Mouse (Mus musculus) adrenal gland, postnatal 25 days (tissue): ENCODE measurements around the gene Tpst2. TPM values are rescaled to one million over a fixed set of nuclear protein-coding genes. Genes with fewer than 3 reads are reported as not detected.

Experiments
- DNase-seq: peaks from one replicate; pipeline ENCODE4 v3.0.0; 2021; ENCODE audit warnings: mixed read lengths
- total RNA-seq: library from RNA; stranded (reverse); gene quantifications from 2 replicates; pipeline ENCODE4 v1.2.3, GENCODE M21; 2021

Gene Tpst2
- total RNA-seq, 1 experiment from 2014 or later: 144 TPM

- DNase-seq: peak; percentile 91
These were observed 22.1 kb upstream of the Tpst2 start for GRCm38 (mm10) chr5:112254282-112254806.

- DNase-seq: peak; percentile 81
These were observed 21.1 kb upstream of the Tpst2 start, which contains the start of gene Crybb1 for GRCm38 (mm10) chr5:112255426-112255825. Gene Crybb1 (plus strand): TSS chr5:112255815.

- no peak for DNase-seq
These were observed 20.0 kb upstream of the Tpst2 start for GRCm38 (mm10) chr5:112256457-112256856.

- DNase-seq: no peak
These were observed 18.6 kb upstream of the Tpst2 start for GRCm38 (mm10) chr5:112257896-112258295.

- no peak for DNase-seq
These were observed 16.4 kb upstream of the Tpst2 start for GRCm38 (mm10) chr5:112259862-112260650.

- DNase-seq: no peak
These were observed 15.7 kb upstream of the Tpst2 start for GRCm38 (mm10) chr5:112260818-112261217.

GRCm38 (mm10) chr5:112264099-112264498, 12.4 kb upstream of the Tpst2 start:
- no peak for DNase-seq

GRCm38 (mm10) chr5:112265110-112265509, 11.4 kb upstream of the Tpst2 start:
- no peak for DNase-seq

GRCm38 (mm10) chr5:112265515-112265914, 11.0 kb upstream of the Tpst2 start:
- no peak for DNase-seq

- DNase-seq: no peak
These were observed 10.3 kb upstream of the Tpst2 start for GRCm38 (mm10) chr5:112266011-112266777.

GRCm38 (mm10) chr5:112270764-112271541, 5.5 kb upstream of the Tpst2 start:
- no peak for DNase-seq

- peak; percentile 0 for DNase-seq
These were observed 3.6 kb upstream of the Tpst2 start for GRCm38 (mm10) chr5:112272934-112273333.

- no peak for DNase-seq
These were observed 2.6 kb upstream of the Tpst2 start for GRCm38 (mm10) chr5:112273746-112274463.

GRCm38 (mm10) chr5:112275021-112275804, 1.3 kb upstream of the Tpst2 start:
- peak; percentile 2 for DNase-seq

GRCm38 (mm10) chr5:112276907-112277348, 437 bp downstream of the Tpst2 start:
- DNase-seq: no peak

GRCm38 (mm10) chr5:112277906-112278470, 1.5 kb downstream of the Tpst2 start:
- DNase-seq: peak; percentile 12

GRCm38 (mm10) chr5:112279181-112280021, 2.9 kb downstream of the Tpst2 start:
- DNase-seq: peak; percentile 58

- peak; percentile 3 for DNase-seq
These were observed 3.7 kb downstream of the Tpst2 start for GRCm38 (mm10) chr5:112280151-112280550.
